Mouse (Mus musculus) inflammation-experienced regulatory T-cells, adult 6 months (primary cell): ENCODE measurements at regions not wholly inside any gene's neighbourhood (a gene's known extent, or its start where the extent isn't known, plus 50 kb on each side); places are given as distances from the start of the nearest gene placed in this dataset.

Experiments
- ATAC-seq: one replicate; pipeline ENCODE4 v1.8.0; 2017

DNA sequence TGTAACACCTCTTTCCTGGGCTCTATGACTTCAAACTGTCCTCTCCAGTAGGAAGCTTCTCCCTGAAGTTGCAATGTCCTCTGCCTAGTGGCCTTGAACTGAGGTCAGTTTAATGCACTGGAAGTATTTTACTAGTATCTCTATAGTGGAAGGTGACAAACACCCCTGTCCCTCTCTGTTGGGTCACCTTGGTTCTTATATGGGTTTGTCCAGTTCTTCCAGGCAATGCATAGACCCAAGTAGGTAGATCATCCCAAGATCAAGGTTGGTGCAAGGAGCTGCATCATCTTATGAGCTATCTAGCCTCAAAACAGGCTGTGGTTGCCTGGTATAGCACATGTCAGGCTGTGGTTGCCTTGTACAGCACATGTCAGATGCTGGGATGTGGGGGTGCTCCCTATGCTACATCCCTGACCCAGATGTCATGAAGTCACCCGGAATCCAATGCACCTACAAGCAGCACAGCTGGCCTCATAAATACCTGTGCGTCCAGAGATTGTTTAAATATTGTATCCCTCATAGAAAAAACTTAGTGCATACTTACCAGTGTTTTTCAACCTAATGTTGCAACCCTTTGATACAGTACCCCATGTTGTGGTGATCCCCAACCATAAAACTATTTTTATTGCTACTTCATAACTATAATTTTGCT, 88.4 kb upstream of the Cpm start:
- ATAC-seq: no peak

DNA sequence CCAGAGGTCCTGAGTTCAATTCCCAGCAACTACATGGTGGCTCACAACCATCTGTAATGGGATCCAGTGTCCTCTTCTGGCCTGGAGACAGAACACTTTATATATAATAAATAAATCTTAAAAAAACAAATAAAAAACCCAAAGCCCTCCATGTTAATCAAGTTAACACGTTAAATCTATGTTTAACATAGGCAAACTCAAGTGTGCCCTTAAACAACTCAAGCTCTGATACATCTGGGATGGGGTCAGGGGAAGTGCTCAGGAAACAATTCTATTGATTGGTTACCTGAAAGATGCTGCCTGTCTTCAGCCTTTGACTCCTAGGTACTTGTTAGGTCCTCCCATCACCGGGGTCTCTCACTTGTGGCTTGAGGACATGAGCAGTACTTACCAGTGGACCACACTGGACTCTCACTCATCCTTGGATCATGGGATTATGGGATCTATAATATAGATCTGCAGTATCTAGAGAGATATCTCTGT, 89.1 kb upstream of the Cpm start:
- no peak for ATAC-seq

DNA sequence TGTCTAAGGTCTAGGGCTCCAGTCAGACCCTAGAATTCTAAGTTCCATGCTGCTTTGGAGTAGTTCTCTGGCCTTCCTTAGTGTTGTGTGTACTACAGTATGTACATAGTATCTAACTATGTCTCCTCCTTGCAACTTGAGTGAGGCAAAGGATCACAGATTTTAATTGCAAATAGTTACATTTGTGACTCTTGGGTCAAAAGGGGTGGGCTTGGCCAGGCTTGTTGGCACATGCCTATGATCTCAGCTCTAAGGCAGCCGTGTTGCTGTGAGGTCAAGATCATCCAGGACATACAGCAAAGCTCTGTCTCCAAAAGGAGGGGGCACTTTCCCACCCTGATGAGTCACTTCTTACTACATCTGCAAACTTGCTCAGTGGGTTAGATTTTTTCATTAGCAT, 89.8 kb upstream of the Cpm start:
- ATAC-seq: no peak

DNA sequence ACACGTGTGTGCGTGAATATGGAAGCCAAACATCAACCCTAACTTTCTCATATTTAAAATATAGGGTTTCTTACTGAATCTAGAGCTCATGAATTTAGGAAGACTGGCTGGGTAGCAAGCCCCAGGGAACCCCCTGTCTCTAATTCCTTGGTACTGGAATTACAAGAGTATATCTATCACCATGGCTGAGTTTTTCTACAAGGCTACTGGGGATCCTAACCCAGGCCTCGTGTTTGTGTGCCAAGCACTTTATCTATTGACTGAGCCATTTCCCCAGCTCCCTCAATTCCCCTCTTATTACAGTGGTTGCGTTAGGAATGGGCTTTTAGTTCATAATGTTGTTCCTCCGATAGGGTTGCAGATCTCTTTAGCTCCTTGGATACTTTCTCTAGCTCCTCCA, 90.6 kb upstream of the Cpm start:
- ATAC-seq: no peak

DNA sequence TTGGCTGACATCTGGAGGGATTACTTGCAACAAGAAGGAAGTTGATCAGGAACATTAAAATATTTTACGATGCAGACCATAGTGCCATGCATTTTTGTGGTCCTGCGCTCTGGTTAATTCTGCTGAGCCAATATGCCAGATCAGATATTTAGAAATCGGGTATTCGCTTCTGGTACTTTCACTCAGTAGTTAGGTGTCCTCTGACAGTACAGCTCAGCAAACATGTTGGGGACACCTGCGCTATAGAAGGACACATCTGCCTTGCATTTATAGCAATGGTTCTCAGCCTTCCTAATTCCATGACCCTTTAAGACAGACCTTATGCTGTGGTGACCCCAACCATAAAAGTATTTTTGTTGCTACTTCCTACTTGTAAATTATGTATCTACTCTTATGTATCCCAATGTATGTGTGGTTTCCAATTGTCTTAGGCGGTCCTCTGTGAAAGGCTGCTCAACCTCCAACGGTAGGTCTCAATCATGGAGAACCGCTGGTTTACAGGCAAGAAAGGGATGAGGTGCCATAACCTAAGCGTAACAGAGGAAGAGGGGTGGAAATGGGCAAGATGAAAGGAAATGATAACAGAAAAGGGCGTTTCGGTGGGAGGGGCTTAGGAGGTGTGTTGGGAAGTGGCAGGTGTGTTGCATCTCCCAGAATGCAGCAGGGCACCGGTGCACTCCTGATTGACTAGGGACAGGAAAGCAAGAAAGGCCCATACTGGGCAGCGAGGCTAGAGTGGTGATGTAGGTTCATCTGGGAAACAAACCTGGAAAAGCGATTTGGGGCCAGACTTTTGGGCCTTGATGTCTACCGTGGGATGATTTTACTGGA, 92.3 kb upstream of the Cpm start:
- ATAC-seq: no peak

DNA sequence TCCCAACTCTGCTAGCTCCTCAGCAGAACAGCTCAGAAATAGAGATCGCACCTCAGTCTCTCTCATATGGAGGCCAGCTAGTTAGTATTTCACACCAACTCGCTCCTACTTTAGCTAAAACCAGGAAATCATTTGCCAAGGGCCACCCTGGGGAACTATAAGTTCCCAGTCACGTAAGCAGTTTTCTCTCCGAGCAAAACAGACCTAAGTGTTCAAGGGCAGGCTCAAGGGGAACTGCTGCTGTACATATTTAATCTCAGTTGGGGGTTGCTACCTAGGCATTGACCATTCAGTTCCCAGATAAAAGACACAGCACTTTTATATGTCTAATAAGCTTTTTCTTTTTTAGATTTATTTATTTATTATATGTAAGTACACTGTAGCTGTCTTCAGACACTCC, 93.5 kb upstream of the Cpm start:
- no peak for ATAC-seq

DNA sequence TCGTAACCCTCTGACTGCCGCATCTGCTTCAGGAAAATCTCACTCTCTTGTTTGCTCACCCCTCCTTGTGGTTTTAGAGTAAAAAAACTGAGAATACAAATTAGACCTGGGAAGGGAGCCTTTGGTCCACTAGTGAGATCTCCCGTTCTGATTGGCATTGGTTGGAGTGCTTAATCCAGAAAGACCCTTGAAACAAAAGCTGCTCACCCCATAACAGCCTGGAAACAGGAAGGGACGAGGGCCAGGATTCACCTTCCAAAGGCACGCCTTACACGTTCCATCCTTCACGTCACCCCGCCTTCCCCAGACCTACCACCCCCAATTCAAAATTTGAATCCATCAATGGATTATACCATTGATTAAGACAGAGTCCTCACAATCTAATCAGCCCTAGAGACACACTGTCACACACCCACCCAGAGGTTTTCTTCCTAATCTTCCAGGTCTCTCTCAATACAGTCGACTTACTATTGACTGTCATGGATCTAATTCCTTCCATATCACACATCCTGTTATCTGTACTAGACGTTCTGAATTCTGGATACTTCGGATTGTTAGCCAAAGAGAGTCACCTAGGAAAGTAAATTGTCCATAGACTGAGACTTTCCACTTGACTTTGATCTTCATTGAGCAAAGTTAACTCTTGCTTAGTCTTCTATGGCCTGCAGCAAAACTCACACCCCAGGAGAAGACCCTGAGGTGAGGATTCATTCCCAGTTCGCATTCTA, 94.1 kb upstream of the Cpm start:
- ATAC-seq: no peak

DNA sequence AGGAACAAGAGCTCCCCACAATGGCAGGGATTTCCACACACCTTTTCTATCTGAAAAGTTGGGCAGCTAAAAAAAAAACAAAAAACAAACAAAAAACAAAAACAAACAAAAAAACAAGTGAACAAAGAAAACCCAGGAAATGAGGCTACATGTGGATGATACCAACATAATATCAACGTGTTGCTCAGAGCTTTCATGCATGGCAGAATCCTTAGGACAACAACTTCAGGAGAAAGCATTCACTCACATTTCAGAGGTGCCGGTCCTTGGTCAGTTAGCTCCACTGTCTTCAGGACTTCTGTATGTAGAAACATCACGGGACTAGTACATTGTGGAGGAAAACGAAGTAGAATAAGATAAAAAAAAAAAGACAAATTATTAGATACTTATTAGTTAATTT, 94.8 kb upstream of the Cpm start:
- no peak for ATAC-seq

DNA sequence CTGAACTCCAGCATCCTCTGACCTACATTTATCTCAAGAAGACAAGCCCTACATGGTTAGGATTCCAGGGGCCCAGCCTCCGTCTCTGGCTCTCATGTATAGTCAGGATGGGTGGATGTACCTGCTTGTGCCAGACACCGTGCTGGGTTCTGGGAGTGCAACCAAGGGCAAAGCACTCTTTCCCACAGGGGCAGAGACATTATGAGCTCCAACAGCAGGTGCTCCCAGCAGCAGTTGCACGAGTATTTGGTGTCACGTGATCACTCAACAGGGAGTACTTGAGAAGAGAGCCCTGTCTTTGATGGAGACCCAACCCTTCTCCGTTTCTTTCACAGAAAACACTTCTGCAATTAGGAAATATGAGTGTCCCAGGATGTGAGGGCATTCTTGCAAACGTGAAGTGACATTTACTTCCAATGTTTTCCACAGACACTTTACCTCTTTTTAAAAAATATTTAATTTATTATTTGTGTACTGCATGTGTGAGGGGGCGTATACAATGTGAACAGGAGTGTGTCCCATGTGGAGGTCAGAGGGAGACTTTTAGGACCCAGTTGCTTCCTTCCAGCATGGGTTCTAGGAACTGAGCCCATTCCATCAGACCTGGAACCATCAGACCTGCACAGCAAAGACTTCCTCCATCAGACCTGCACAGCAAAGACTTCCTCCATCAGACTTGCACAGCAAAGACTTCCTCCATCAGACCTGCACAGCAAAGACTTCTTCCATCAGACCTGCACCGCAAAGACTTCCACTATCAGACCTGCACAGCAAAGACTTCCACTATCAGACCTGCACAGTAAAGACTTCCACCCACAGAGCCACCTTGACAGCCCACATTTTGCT, 95.5 kb upstream of the Cpm start:
- ATAC-seq: no peak

DNA sequence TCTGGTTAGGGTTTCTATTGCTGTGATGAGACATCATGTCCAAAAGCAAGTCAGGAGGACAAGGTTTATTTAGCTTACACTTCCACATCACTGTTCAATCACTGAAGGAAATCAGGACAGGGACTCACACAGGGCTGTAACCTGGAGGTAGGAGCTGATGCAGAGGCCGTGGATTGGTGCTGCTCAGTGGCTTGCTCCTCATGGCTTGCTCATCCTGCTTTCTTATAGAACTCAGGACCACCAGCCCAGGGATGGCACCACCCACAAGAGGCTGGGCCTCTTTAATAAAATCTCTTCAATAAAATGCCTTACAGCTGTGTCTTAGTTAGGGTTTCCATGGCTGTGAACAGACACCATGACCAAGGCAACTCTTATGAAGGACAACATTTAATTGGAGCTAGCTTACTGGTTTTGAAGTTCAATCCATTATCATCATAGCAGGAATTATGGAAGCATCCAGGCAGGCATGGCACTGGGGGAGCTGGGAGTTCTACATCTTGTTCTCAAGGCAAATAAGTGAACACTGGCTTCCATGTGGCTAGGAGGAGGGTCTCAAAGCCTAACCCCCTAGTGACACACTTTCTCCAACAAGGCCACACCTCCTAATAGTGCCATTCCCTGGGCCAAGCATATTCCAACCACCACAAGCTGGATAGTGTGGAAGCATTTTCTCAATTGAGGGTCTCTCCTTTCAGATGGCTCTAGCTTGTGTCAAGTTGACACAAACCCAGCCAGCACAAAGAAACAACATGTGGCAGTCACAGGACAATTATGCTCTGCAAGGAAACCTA, 96.4 kb upstream of the Cpm start:
- no peak for ATAC-seq

DNA sequence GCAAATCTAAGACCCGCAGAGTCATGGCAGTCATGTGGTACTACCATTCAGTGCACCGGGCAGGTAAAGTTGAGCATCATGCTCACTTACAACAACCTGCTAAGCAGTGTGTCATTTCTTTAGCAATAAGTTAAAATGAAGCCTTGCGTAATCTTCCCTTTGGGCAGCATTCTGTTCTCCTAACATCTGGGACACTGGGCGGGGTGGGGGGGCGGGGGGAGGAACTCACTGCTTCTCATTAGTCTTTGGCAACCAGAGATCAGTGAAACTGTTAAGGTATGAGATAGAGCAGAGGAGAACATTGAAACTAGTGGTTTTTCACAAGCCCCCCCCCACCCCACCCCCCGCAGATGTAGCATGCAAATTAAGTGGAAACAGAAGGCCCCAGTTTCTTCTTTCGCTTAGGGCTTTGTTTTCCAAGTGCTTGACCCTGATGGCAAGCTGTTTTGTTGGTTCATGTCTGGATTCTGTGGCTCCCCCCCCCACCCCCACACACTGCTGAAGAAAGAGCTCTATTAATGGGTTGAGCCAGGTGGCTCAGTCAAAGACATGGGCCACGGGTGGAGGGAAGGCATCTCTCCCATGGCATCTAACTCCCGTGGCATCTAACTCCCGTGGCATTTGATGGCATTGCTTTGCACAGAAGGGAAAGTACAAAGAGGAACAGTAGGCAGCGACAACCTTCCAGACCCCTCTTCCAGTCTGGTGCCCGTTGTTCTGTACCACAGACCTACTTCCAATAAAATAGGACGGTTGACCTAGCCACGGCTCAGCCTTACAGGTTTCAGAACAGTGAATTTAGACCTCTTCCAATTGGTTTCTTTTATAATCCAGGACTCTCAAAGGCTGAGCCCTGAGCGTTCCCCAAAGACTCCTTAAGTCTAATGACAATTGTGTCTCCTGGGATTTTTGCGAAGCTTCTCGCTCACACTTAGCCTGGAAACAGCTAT, 97.2 kb upstream of the Cpm start:
- ATAC-seq: no peak

DNA sequence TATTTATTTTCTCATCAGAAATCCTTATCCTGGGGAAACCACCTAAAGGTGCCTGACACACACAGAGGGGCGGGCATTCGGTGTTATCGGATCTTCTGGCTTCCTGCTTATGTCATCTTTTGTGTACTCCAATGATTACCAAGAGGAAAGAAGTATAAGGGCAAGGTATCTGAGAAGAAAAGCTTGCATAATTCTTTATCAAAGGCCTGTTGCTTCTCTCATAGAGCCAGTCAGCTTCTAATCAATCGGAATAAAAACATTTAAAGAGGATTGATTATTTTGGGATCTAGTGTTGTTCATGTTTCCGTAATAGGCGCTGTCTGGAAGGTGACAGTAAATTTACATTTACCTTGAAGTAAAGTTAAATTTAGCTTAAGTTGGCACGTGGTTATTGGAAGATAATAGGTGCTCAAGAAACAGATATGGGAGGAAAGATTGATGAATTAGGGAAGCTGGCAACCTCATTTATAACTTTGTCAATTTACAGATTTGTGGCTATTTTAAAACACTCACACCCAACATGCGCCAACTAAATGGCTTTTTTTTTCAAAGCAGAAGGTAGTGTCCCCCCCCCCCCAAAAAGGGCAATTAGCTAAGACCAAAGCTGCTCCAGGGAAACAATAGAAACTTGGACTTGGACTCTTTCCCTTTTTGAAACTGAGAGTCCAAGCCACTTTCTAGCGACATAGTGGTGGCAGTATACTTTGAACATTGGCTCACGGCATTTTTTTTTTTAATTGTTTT, 98.3 kb upstream of the Cpm start:
- peak; percentile 92 for ATAC-seq

DNA sequence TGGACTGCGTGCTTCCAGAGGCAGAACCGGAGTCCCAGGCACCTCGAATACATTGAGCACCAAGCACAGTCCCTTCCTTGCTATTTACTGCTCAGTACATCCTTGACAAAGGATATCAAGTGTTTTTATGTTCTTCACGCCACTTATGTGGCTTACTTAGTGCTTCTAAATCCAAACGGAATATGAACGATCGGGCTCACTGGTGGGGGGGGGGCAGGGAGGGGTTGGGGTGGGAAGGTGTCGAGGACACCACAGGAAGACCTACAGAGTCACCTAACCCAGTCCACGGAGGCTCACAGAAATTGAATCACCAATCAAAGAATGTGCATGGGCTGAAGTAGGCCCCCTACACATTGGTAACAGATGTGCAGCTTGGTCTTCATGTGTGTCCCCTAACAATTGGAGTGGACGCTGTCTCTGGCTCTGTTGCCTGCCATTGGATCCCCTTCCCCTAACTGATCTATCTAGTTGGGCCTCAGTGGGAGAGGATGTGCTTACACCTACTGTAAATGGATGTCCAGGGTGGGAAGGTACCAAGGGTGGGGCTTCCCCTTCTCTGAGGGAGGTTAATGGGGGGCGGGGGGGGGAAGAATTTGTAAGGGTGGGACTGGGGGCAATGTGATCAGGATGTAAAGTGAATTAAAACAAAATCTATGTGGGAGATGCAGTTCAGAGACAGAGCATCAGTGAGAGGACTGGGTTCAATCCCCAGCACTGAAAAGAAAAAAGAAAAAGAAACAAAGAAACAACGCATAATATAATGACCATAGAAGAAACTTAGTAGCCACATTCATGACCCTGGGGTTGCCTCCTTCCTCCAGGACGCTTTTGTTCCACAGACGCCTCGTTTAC, 99.1 kb upstream of the Cpm start:
- ATAC-seq: no peak

DNA sequence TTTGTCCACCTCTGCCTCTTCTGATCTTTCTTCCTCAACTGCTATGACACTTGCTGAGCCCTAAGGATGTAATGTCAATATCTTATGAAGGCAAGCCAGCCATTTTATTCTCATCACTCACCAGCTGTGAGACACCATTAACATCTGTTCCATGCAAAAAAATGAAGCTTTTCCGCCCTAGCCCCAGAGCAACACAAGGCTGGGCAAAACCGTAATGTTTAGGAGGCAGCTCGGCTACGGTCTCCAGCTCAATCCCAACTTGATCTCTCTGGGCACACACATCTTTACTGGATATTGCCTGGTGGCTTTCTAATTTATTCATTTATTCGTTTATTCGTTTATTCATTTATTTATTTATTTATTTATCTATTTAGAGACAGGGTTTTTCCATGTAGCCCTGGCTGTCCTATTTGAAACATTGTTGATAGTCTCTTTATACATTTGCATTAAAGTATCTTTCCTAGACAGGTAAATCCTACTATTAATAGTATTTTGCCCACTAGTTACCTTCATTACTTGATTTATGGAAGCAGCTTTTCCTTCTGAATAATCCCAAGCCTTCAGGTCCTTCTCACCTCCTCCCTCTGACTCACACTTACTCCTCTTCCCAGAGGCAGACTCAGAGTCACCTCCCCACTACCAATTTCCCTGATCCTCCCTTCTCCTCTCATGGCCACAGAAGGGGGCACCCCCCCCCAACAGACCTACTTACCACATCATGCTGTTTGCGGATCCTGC, 99.9 kb upstream of the Cpm start:
- ATAC-seq: no peak

DNA sequence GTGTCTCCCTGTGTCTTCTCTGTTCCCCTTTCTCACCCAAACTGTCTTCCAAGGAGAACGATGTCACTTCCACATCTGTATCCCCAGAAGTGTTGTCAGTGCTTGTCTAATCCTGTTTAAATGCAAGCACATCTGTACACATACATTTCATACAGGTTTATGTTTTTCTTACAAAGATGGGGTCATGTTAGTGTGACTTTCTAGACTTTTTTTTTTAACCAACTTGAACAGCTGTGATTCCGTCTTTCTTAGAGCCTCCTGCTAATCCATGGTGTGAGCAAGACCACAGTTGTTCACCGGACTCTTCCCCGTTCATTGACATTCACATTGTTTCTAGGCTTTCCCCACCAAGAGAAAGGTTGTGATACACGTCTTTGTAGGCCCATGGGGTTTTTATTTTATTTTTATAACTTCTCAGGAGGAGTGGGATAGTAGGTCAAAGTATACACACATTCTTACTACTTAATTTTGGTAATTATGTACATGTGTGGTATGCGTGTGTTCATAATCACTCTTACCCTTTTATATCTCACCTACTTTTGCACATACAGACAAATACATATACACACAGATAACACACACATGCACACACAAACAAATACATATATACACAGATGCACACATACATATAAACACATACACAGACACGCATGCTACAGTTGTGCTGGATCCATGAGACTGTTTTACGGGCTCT, 100.6 kb upstream of the Cpm start:
- ATAC-seq: no peak

DNA sequence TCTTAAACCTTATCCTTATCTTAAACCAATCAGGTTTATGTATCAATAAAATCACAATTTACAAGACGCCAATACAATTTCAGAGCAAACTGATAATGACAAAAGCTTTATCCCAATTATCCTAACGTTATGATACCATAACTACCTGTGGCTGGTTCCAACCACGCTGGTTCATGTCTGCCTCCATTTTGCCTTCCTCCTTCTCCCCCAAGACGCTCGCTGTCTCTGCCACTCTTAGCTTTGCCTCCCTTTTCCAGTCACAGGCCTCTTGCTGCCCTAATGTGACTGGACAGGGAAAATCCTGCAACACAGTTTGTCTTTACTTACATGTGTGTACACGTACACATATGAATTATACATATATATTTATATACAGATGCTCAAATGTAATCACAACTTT, 101.3 kb upstream of the Cpm start:
- ATAC-seq: no peak

DNA sequence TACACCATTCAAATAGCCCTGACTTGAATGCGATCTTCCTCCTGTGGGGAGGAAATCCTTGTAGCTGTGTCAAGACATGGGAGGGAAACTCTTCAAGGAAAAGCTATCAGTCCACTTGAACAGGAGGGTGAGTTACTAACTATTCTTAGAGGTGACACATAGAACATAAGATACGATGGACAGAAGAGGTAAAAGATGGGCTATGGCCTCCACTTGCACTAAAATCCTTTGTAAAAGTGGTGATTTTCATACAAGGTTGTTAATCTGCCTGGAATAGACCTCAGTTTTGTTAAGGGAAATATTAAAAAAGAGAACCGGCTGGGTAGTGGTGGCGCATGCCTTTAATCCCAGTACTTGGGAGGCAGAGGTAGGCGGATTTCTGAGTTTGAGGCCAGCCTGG, 102.1 kb upstream of the Cpm start:
- no peak for ATAC-seq

DNA sequence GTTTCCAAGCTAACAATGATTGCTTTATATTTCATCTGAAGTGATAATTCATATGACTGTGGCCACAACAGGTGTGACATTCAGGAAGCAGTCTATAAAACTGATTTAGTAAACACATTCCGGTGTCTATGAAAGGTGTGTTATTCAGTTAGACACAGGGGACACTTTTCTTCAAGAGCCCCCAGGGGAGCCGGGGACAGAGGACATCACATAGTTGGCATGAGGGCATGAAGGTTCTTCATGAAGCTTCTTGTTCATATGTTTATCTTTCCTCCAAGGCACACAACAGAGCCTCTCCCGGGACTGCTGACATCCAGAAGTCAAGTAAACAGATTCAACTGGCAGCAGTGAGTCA, 102.5 kb upstream of the Cpm start:
- no peak for ATAC-seq
